In genomic region chr1:127017698-127018097, GRCm38 (mm10) we compare ENCODE assay signal across 10 mouse cellular contexts.
DNase-seq lines count a peak whose midpoint lies in the region; ATAC-seq and TF ChIP-seq lines count a peak whose summit lies in the region.
"Had no signal": no experiment of that assay in that cellular context is flagged by ENCODE, and none has a peak within 500 bp of the region (broad histone marks: within the 10 kb centered on the region; RNA-seq: fewer than 3 reads in every experiment).

No protein-coding gene starts in this region.

- WGBS in heart, adult 2 months: 65% methylated on average over 2 of the region's 2 CpGs
- WGBS in heart, embryonic 10.5 days: 56% methylated on average over 2 of the region's 2 CpGs
- 66% methylated on average over 2 of the region's 2 CpGs for WGBS in midbrain, embryonic 14.5 days
- 70% methylated on average over 2 of the region's 2 CpGs for WGBS in midbrain, embryonic 16.5 days
- WGBS in kidney, embryonic 14.5 days: 72% methylated on average over 2 of the region's 2 CpGs

- intact Hi-C loops in heart, adult 2 months (cut with DNase I): no loop called here
- intact Hi-C loops in gastrocnemius, postnatal 14 days (cut with DNase I; ENCODE audit: low total_unique reads): loop anchor here (10.0 kb wide), 1 partner anchor 187 kb away; the partner anchor contains the start of gene Mgat5

- peak in 1 of 2 experiments; percentile 22 for DNase-seq in heart, adult 2 months
- DNase-seq in heart, embryonic 10.5 days (ENCODE audit: low spot score): no peak
- DNase-seq in midbrain, embryonic 14.5 days: peak; percentile 56
- peak; percentile 24 for DNase-seq in right cerebral cortex, postnatal 14 days
- DNase-seq in gastrocnemius, postnatal 14 days: no peak

- no peak for TF ChIP-seq POLR2A in heart, adult 2 months (IDR thresholded peaks at IDR 0.05; ENCODE audit: insufficient read depth, low read depth, low read length)

- H3K4me1 ChIP-seq in heart, adult 2 months (ENCODE audit: control insufficient read depth, insufficient read depth, low read length): no peaks in the 10 kb centered on the region
- H3K4me1 ChIP-seq in heart, embryonic 10.5 days: no peaks in the 10 kb centered on the region
- H3K4me1 ChIP-seq in midbrain, embryonic 14.5 days (ENCODE audit: control insufficient read depth, insufficient read depth, low read length): peaks cover 12% of the 10 kb centered on the region
- peaks cover 13% of the 10 kb centered on the region for H3K4me1 ChIP-seq in midbrain, embryonic 16.5 days (ENCODE audit: control insufficient read depth, insufficient read depth, low read length)
- H3K4me1 ChIP-seq in kidney, embryonic 14.5 days (ENCODE audit: control insufficient read depth, insufficient read depth, low read length): no peaks in the 10 kb centered on the region

- peak; percentile 54 for TF ChIP-seq CTCF in heart, adult 2 months (IDR thresholded peaks at IDR 0.05)

- H3K9me3 ChIP-seq in heart, embryonic 10.5 days: no peaks in the 10 kb centered on the region
- H3K9me3 ChIP-seq in midbrain, embryonic 14.5 days (ENCODE audit: control insufficient read depth, low read length): no peaks in the 10 kb centered on the region
- H3K9me3 ChIP-seq in midbrain, embryonic 16.5 days (replicated peaks; ENCODE audit: control insufficient read depth, low read length, poor library complexity, severe bottlenecking): no peaks in the 10 kb centered on the region
- no peaks in the 10 kb centered on the region for H3K9me3 ChIP-seq in kidney, embryonic 14.5 days (ENCODE audit: control insufficient read depth, low read length)
- H3K9me3 ChIP-seq: lung, embryonic 15.5 days had no signal

- no peaks in the 10 kb centered on the region for H3K36me3 ChIP-seq in heart, adult 2 months (ENCODE audit: control insufficient read depth, insufficient read depth, low read length)
- H3K36me3 ChIP-seq in heart, embryonic 10.5 days: no peaks in the 10 kb centered on the region
- no peaks in the 10 kb centered on the region for H3K36me3 ChIP-seq in midbrain, embryonic 14.5 days (ENCODE audit: control insufficient read depth, insufficient read depth, low read length)
- H3K36me3 ChIP-seq in midbrain, embryonic 16.5 days (ENCODE audit: control insufficient read depth, insufficient read depth, low read length): no peaks in the 10 kb centered on the region
- H3K36me3 ChIP-seq in kidney, embryonic 14.5 days (ENCODE audit: control insufficient read depth, insufficient read depth, low read length): no peaks in the 10 kb centered on the region
- H3K36me3 ChIP-seq: G1E; lung, embryonic 15.5 days had no signal

- no peaks in the 10 kb centered on the region for H3K79me2 ChIP-seq in heart, adult 2 months (replicated peaks; ENCODE audit: control insufficient read depth, insufficient read depth, low read length)

- no peak for TF ChIP-seq EP300 in heart, adult 2 months (IDR thresholded peaks at IDR 0.05; ENCODE audit: insufficient read depth, low read depth, low read length)

- no peaks in the 10 kb centered on the region for H3K27me3 ChIP-seq in heart, adult 2 months (ENCODE audit: control insufficient read depth, insufficient read depth, low read length)
- H3K27me3 ChIP-seq in heart, embryonic 10.5 days (ENCODE audit: insufficient read depth, poor library complexity, severe bottlenecking): no peaks in the 10 kb centered on the region
- H3K27me3 ChIP-seq in midbrain, embryonic 14.5 days (ENCODE audit: control insufficient read depth, insufficient read depth, low read length): no peaks in the 10 kb centered on the region
- H3K27me3 ChIP-seq in midbrain, embryonic 16.5 days (ENCODE audit: control insufficient read depth, insufficient read depth, low read depth, low read length): no peaks in the 10 kb centered on the region
- H3K27me3 ChIP-seq in kidney, embryonic 14.5 days (ENCODE audit: control insufficient read depth, insufficient read depth, low read length): no peaks in the 10 kb centered on the region
- H3K27me3 ChIP-seq: lung, embryonic 15.5 days had no signal

- no peak for ATAC-seq in midbrain, embryonic 14.5 days (ENCODE audit: low FRiP score, low TSS enrichment)
- ATAC-seq in midbrain, embryonic 16.5 days: no peak
- ATAC-seq in kidney, embryonic 14.5 days (ENCODE audit: low FRiP score, low TSS enrichment): peak; percentile 71; the same call in 1 of the 2 replicates
- ATAC-seq in erythroid progenitor cell, adult 5-6 weeks (replicated peaks; ENCODE audit: low FRiP score, poor library complexity, severe bottlenecking): no peak

- no peak overlapping the region for H3K9ac ChIP-seq in heart, adult 2 months (ENCODE audit: low read depth, low read length)
- H3K9ac ChIP-seq in midbrain, embryonic 14.5 days (replicated peaks; ENCODE audit: low read length): no peak overlapping the region
- H3K9ac ChIP-seq in midbrain, embryonic 16.5 days (ENCODE audit: low read depth, low read length): no peak overlapping the region
- no peak overlapping the region for H3K9ac ChIP-seq in kidney, embryonic 14.5 days (ENCODE audit: low read depth, low read length)
- H3K9ac ChIP-seq: lung, embryonic 15.5 days had no signal

- no peak overlapping the region for H3K27ac ChIP-seq in heart, adult 2 months
- H3K27ac ChIP-seq in heart, embryonic 10.5 days: no peak overlapping the region
- no peak overlapping the region for H3K27ac ChIP-seq in midbrain, embryonic 14.5 days (replicated peaks; ENCODE audit: low read depth, low read length)
- no peak overlapping the region for H3K27ac ChIP-seq in midbrain, embryonic 16.5 days (ENCODE audit: low read length)
- H3K27ac ChIP-seq in kidney, embryonic 14.5 days (ENCODE audit: low read depth, low read length): no peak overlapping the region
- H3K27ac ChIP-seq: lung, embryonic 15.5 days had no signal

- no peak overlapping the region for H3K4me3 ChIP-seq in heart, adult 2 months
- no peak overlapping the region for H3K4me3 ChIP-seq in heart, embryonic 10.5 days
- no peak overlapping the region for H3K4me3 ChIP-seq in midbrain, embryonic 14.5 days (replicated peaks; ENCODE audit: low read depth, low read length)
- no peak overlapping the region for H3K4me3 ChIP-seq in midbrain, embryonic 16.5 days (ENCODE audit: low read depth, low read length)
- H3K4me3 ChIP-seq in kidney, embryonic 14.5 days (ENCODE audit: low read length): no peak overlapping the region
- H3K4me3 ChIP-seq: lung, embryonic 15.5 days had no signal

- H3K4me2 ChIP-seq in midbrain, embryonic 14.5 days (ENCODE audit: low read length): no peak overlapping the region
- H3K4me2 ChIP-seq in midbrain, embryonic 16.5 days (ENCODE audit: low read length): no peak overlapping the region
- H3K4me2 ChIP-seq in kidney, embryonic 14.5 days (replicated peaks; ENCODE audit: low read depth, low read length): no peak overlapping the region
- H3K4me2 ChIP-seq: lung, embryonic 15.5 days had no signal

Comparison
In these comparisons a context has a peak if more than half of its experiments do, and no peak if none do; other contexts are left out.
1. DNase-seq: peak in midbrain, embryonic 14.5 days (single experiment) and right cerebral cortex, postnatal 14 days (single experiment); none in heart, embryonic 10.5 days (single experiment) and gastrocnemius, postnatal 14 days (single experiment).